19 mouse cellular contexts compared by ENCODE assay signal in genomic region chr6:40052593-40052992, GRCm38 (mm10).
"Had no signal": no experiment of that assay in that cellular context is flagged by ENCODE, and none has a peak within 500 bp of the region (broad histone marks: within the 10 kb centered on the region; RNA-seq: fewer than 3 reads in every experiment).

No protein-coding gene starts in this region.

- DNase-seq: lung, adult 18-20 months; lung, embryonic 14.5 days; lung, postnatal 10 days; lung, postnatal 4 days; midbrain, embryonic 14.5 days; retina, postnatal 1 day; right cerebral cortex, adult 18-20 months; right cerebral cortex, postnatal 25 days; right cerebral cortex, postnatal 4 days; spleen, adult 18-20 months; thymus, adult 18-20 months; thymus, postnatal 14 days; thymus, postnatal 36 days had no signal

- H3K27ac ChIP-seq: midbrain, embryonic 10.5 days; midbrain, embryonic 12.5 days; neural tube, embryonic 13.5 days; neural tube, embryonic 15.5 days had no signal

- H3K4me2 ChIP-seq: lung, embryonic 14.5 days; midbrain, embryonic 12.5 days; neural tube, embryonic 13.5 days; neural tube, embryonic 15.5 days had no signal

- H3K27me3 ChIP-seq: neural tube, embryonic 13.5 days; neural tube, embryonic 15.5 days had no signal

- ATAC-seq: midbrain, embryonic 16.5 days had no signal

- H3K36me3 ChIP-seq: midbrain, embryonic 10.5 days; midbrain, embryonic 12.5 days; neural tube, embryonic 13.5 days; neural tube, embryonic 15.5 days had no signal

- H3K9ac ChIP-seq: lung, embryonic 14.5 days; midbrain, embryonic 12.5 days; neural tube, embryonic 13.5 days; neural tube, embryonic 15.5 days had no signal

- H3K4me3 ChIP-seq: midbrain, embryonic 10.5 days; midbrain, embryonic 12.5 days; myocyte; neural tube, embryonic 13.5 days; neural tube, embryonic 15.5 days had no signal

- H3K9me3 ChIP-seq: midbrain, embryonic 10.5 days; midbrain, embryonic 12.5 days; neural tube, embryonic 13.5 days; neural tube, embryonic 15.5 days had no signal
